Mouse (Mus musculus) intestine, embryonic 15.5 days (tissue): ENCODE measurements at regions not wholly inside any gene's neighbourhood (a gene's known extent, or its start where the extent isn't known, plus 50 kb on each side); places are given as distances from the start of the nearest gene placed in this dataset.

Source experiments
- ATAC-seq: fragments of 200-750 bp; cut with Nextera tagmentation; 2 replicates; pipeline ENCODE4 v1.8.0; 2017; ENCODE audit warnings: moderate TSS enrichment, moderate library complexity
- H3K27ac ChIP-seq: fragments of 300-500 bp; sonication (generic); 2 replicates; pipeline ENCODE4 v1.5.1; 2015; ENCODE audit warnings: mild to moderate bottlenecking, inconsistent platforms
- H3K27me3 ChIP-seq: fragments of 300-500 bp; sonication (generic); replicated peaks from 2 replicates; pipeline ENCODE4 v1.6.1; 2015; ENCODE audit warnings: inconsistent platforms
- H3K36me3 ChIP-seq: fragments of 300-500 bp; sonication (generic); 2 replicates; pipeline ENCODE4 v1.6.1; 2015; ENCODE audit warnings: inconsistent platforms
- H3K4me1 ChIP-seq: fragments of 300-500 bp; sonication (generic); replicated peaks from 2 replicates; pipeline ENCODE4 v1.6.1; 2015; ENCODE audit warnings: inconsistent platforms
- H3K4me2 ChIP-seq: fragments of 300-500 bp; sonication (generic); replicated peaks from 2 replicates; pipeline ENCODE4 v1.6.1; 2015; ENCODE audit warnings: mild to moderate bottlenecking, inconsistent platforms
- H3K4me3 ChIP-seq: fragments of 300-500 bp; sonication (generic); replicated peaks from 2 replicates; pipeline ENCODE4 v1.5.1; 2015; ENCODE audit warnings: inconsistent platforms
- H3K9ac ChIP-seq: fragments of 300-500 bp; sonication (generic); 2 replicates; pipeline ENCODE4 v1.6.1; 2015; ENCODE audit warnings: inconsistent platforms
- H3K9me3 ChIP-seq: fragments of 300-500 bp; sonication (generic); 2 replicates; pipeline ENCODE4 v1.6.1; 2016; ENCODE audit warnings: inconsistent platforms
- WGBS: fragments of 180-500 bp; shearing (Covaris S2); methylation state at CpG from one replicate; pipeline ENCODE4 v1.1.7; 2015; 5-methylcytosine and 5-hydroxymethylcytosine counted together

DNA sequence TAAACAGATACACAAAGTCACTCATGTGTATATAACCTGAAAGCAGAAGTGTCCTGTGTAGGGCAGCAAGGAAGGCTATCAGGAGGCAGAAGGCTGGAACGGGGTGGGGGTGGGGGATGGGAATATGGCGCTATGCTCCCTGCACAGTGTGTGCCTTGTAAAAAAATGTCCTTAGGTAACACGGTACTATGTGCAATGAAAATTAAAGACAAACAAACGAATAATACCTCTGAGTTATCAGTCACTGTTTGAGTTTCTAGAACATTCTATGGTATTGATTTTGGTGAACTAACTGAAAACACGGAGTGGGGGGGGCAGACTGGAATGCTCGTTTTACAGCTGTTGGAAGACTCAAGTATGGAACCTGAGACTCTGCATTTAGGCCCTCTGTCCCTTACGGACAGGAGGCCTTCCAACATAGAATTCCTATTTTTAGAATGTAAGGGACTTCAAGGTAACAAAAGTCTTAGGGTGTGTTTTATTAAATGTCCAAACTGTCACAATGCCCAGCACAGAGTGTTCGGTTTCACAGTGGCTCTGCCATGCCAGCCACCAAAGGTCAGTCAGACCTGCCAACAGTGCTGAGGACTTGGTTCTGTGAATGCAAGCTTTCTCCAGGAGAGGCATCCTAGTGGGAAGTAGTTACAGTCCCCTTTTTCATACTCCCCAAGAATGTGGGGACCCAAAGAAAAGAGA, 240.6 kb downstream of the Ano6 start:
- no peak overlapping the region for H3K4me3 ChIP-seq
- no peak overlapping the region for H3K27ac ChIP-seq
- no peak overlapping the region for H3K9ac ChIP-seq
- 73% methylated on average over 8 of the region's 8 CpGs for WGBS
- H3K27me3 ChIP-seq = no peaks in the 10 kb centered on the region
- no peak overlapping the region for H3K4me2 ChIP-seq
- no peak for ATAC-seq
- H3K36me3 ChIP-seq = no peaks in the 10 kb centered on the region
- H3K9me3 ChIP-seq = no peaks in the 10 kb centered on the region
- H3K4me1 ChIP-seq = no peaks in the 10 kb centered on the region

DNA sequence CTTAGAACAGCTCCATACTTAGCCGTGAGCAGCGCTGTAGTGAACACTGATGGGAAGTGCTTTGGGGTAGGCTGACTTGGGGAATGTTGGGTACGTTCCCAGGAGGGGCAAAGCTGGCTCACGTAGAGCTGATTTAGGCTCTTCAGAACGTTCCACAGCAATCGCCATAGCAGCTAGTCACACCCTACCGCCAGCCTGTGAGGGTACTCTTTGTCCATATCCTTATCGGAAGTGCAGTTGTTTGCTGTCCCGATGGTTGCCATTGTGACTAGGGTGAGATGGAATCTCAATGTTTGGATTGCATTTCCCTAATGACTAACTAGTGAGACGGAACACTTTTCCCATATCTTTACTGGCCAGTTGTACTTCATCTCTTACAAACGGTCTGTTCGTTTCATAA, 244.6 kb downstream of the Ano6 start:
- no peaks in the 10 kb centered on the region for H3K4me1 ChIP-seq
- H3K9ac ChIP-seq = no peak overlapping the region
- 0 out of 2 replicates have a peak, but pooled peaks have one; percentile 49 for ATAC-seq
- no peaks in the 10 kb centered on the region for H3K27me3 ChIP-seq
- H3K9me3 ChIP-seq = no peaks in the 10 kb centered on the region
- H3K27ac ChIP-seq = no peak overlapping the region
- 45% methylated on average over 12 of the region's 12 CpGs for WGBS
- no peaks in the 10 kb centered on the region for H3K36me3 ChIP-seq
- H3K4me3 ChIP-seq = no peak overlapping the region
- H3K4me2 ChIP-seq = 0 out of 2 replicates have a peak overlapping the region, but pooled peaks have one; percentile 14

- ATAC-seq = no peak
These were observed 241.8 kb upstream of the Arid2 start for GRCm38 (mm10) chr15:96045561-96045960.

DNA sequence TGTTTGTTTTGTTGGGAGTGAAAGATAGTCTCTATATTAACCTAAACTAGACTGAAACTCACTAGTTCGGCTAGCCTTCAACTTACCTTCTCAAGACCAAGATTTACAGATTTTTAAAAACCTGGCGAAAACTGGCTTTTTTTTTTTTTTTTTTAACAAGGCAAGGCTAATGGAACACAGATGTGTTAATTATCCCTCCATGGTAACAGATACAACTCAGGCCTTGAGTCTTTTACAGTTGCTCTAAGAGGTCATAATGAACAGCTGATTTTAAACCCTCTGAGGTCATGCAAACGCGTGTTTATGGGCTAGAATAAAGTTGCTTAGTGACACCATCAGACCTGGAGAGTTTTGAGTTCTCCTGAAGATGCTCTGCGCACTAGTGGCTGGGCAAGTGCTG, 240.7 kb upstream of the Arid2 start:
- 80% methylated on average over 5 of the region's 5 CpGs for WGBS
- Histone ChIP-seq H3K9me3 (no peaks in the 10 kb centered on the region), H3K27me3 (no peaks in the 10 kb centered on the region), H3K9ac (no peak overlapping the region), H3K36me3 (no peaks in the 10 kb centered on the region), H3K4me1 (no peaks in the 10 kb centered on the region), H3K4me2 (no peak overlapping the region), H3K4me3 (no peak overlapping the region), H3K27ac (no peak overlapping the region)
- no peak for ATAC-seq

More at GRCm38 (mm10) chr15:96045561-96045960, 241.8 kb upstream of the Arid2 start:
- Histone ChIP-seq H3K4me1 (no peaks in the 10 kb centered on the region), H3K9ac (no peak overlapping the region), H3K9me3 (no peaks in the 10 kb centered on the region), H3K27ac (no peak overlapping the region), H3K4me3 (no peak overlapping the region), H3K27me3 (no peaks in the 10 kb centered on the region), H3K4me2 (no peak overlapping the region), H3K36me3 (no peaks in the 10 kb centered on the region)
- WGBS = 58% methylated on average over 3 of the region's 3 CpGs

DNA sequence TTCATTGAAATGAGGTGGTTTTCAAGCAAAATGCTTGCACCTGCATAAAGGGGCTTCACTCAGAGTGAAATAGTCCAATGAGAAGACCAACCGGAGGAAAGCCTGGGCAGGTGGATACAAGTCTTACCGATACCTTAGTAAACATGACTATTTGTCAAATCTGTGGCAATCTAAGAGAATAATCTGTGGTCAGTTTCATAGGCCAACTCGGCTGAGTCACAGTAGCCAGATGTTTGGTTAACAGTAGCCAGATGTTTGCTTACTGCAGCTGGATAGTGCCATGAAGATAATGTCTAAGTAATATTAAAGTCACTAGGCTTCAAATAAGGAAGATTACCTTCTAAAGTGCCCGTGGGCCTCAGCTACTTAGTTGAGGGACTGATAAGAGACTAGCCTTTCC, 236.9 kb upstream of the Arid2 start:
- no peak overlapping the region for H3K4me3 ChIP-seq
- ATAC-seq = no peak
- no peak overlapping the region for H3K9ac ChIP-seq
- H3K9me3 ChIP-seq = no peaks in the 10 kb centered on the region
- no peaks in the 10 kb centered on the region for H3K36me3 ChIP-seq
- no peaks in the 10 kb centered on the region for H3K27me3 ChIP-seq
- H3K27ac ChIP-seq = no peak overlapping the region
- no peaks in the 10 kb centered on the region for H3K4me1 ChIP-seq
- no peak overlapping the region for H3K4me2 ChIP-seq
- WGBS = 71% methylated on average over 4 of the region's 4 CpGs

- H3K27ac ChIP-seq = no peak overlapping the region
These were observed 234.7 kb upstream of the Arid2 start for GRCm38 (mm10) chr15:96052586-96052985.

GRCm38 (mm10) chr15:96055361-96055760, 232.0 kb upstream of the Arid2 start:
- H3K4me3 ChIP-seq = no peak overlapping the region
- no peaks in the 10 kb centered on the region for H3K4me1 ChIP-seq
- H3K9me3 ChIP-seq = no peaks in the 10 kb centered on the region
- no peak overlapping the region for H3K9ac ChIP-seq
- no peak overlapping the region for H3K27ac ChIP-seq
- no peaks in the 10 kb centered on the region for H3K36me3 ChIP-seq
- ATAC-seq = no peak
- WGBS = 31% methylated on average over 10 of the region's 10 CpGs
- no peaks in the 10 kb centered on the region for H3K27me3 ChIP-seq
- no peak overlapping the region for H3K4me2 ChIP-seq

More at GRCm38 (mm10) chr15:96052586-96052985, 234.7 kb upstream of the Arid2 start:
- Histone ChIP-seq H3K9me3 (no peaks in the 10 kb centered on the region), H3K4me3 (no peak overlapping the region), H3K27me3 (no peaks in the 10 kb centered on the region), H3K4me1 (no peaks in the 10 kb centered on the region), H3K9ac (no peak overlapping the region), H3K4me2 (no peak overlapping the region), H3K36me3 (no peaks in the 10 kb centered on the region)
- WGBS = 79% methylated on average over 5 of the region's 5 CpGs
- no peak for ATAC-seq

DNA sequence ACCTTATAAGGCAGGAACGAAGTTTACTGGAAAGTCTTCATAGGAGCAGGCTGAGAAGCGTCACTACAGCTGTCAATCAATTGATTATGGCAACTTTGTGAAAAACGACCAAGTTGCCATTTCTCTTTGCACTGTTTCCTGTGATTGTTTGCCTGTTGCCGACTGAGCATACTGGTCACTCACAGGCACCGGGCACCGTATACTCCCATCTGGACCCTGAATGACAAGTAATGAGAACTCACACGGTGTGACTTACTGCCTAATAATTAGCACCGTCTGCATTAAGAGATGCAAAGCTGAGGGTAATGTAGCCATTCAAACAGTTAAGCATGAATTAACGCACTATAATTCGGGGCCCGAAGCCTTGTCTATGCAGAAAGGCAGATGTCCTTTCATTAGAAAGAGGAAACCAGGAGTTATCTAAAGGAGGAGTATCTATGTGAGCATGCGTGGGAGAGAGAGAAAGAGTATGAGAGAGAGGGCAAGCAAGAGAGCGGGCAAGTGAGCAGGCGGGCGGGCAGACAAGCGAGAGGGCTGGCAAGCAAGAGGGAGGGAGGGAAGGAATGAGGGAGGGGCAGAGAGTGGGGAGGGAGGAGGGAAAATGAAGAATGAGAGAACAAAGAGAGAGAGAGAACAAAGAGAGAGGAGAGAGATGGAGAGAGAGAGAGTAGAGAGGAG, 231.4 kb upstream of the Arid2 start:
- Histone ChIP-seq H3K27me3 (no peaks in the 10 kb centered on the region), H3K27ac (no peak overlapping the region), H3K9ac (no peak overlapping the region), H3K9me3 (no peaks in the 10 kb centered on the region), H3K4me1 (no peaks in the 10 kb centered on the region), H3K4me3 (no peak overlapping the region), H3K4me2 (no peak overlapping the region), H3K36me3 (no peaks in the 10 kb centered on the region)
- WGBS = 73% methylated on average over 16 of the region's 16 CpGs
- ATAC-seq = no peak

- WGBS = 74% methylated on average over 3 of the region's 3 CpGs
- H3K9me3 ChIP-seq = no peaks in the 10 kb centered on the region
- no peak overlapping the region for H3K4me2 ChIP-seq
- no peaks in the 10 kb centered on the region for H3K4me1 ChIP-seq
- no peak overlapping the region for H3K4me3 ChIP-seq
- H3K27ac ChIP-seq = no peak overlapping the region
- no peak for ATAC-seq
- H3K36me3 ChIP-seq = no peaks in the 10 kb centered on the region
- no peak overlapping the region for H3K9ac ChIP-seq
- no peaks in the 10 kb centered on the region for H3K27me3 ChIP-seq
These were observed 227.7 kb upstream of the Arid2 start for GRCm38 (mm10) chr15:96059623-96060022.

GRCm38 (mm10) chr15:96064499-96065217, 222.7 kb upstream of the Arid2 start:
- ATAC-seq = no peak
- 49% methylated on average over 11 of the region's 11 CpGs for WGBS
- Histone ChIP-seq H3K27me3 (no peaks in the 10 kb centered on the region), H3K4me3 (no peak overlapping the region), H3K27ac (no peak overlapping the region), H3K9me3 (no peaks in the 10 kb centered on the region), H3K4me2 (no peak overlapping the region), H3K4me1 (no peaks in the 10 kb centered on the region), H3K36me3 (no peaks in the 10 kb centered on the region), H3K9ac (no peak overlapping the region)

GRCm38 (mm10) chr15:96075615-96076014, 211.7 kb upstream of the Arid2 start:
- no peaks in the 10 kb centered on the region for H3K4me1 ChIP-seq
- no peak overlapping the region for H3K9ac ChIP-seq
- no peaks in the 10 kb centered on the region for H3K27me3 ChIP-seq
- H3K36me3 ChIP-seq = no peaks in the 10 kb centered on the region
- 81% methylated on average over 9 of the region's 9 CpGs for WGBS
- no peaks in the 10 kb centered on the region for H3K9me3 ChIP-seq
- no peak overlapping the region for H3K27ac ChIP-seq
- no peak overlapping the region for H3K4me3 ChIP-seq
- ATAC-seq = no peak
- H3K4me2 ChIP-seq = no peak overlapping the region

GRCm38 (mm10) chr15:96077756-96078155, 209.6 kb upstream of the Arid2 start:
- Histone ChIP-seq H3K9ac (no peak overlapping the region), H3K27me3 (no peaks in the 10 kb centered on the region), H3K4me3 (no peak overlapping the region), H3K27ac (no peak overlapping the region), H3K36me3 (no peaks in the 10 kb centered on the region), H3K9me3 (no peaks in the 10 kb centered on the region), H3K4me1 (0 out of 2 replicates have a peak, but pooled peaks cover under 1% of the 10 kb centered on the region), H3K4me2 (no peak overlapping the region)
- 33% methylated on average over 5 of the region's 5 CpGs for WGBS
- no peak for ATAC-seq
